Mouse (Mus musculus) testis, adult 2 months (tissue): ENCODE data around the gene Tpi1. TPM values are rescaled to one million over a fixed set of nuclear protein-coding genes. Genes with fewer than 3 reads are reported as not detected.

Experiments used
- H3K27ac ChIP-seq: fragments of 200-500 bp; 2 replicates; pipeline ENCODE4 v1.5.1; 2012; ENCODE audit warnings: low read depth, low read length; ENCODE audit not compliant: control insufficient read depth, insufficient read depth
- H3K27me3 ChIP-seq: fragments of 200-500 bp; 2 replicates; pipeline ENCODE4 v1.6.1; 2012; ENCODE audit warnings: mild to moderate bottlenecking, low read length, moderate library complexity; ENCODE audit not compliant: control insufficient read depth, insufficient read depth
- H3K36me3 ChIP-seq: fragments of 200-500 bp; 2 replicates; pipeline ENCODE4 v1.6.1; 2012; ENCODE audit warnings: mild to moderate bottlenecking, low read length; ENCODE audit not compliant: control insufficient read depth, insufficient read depth
- H3K4me1 ChIP-seq: fragments of 200-500 bp; 2 replicates; pipeline ENCODE4 v1.6.1; 2012; ENCODE audit warnings: low read length; ENCODE audit not compliant: control insufficient read depth, insufficient read depth
- H3K4me3 ChIP-seq: fragments of 200-500 bp; 2 replicates; pipeline ENCODE4 v1.5.1; 2012; ENCODE audit warnings: low read depth, mild to moderate bottlenecking, low read length, moderate library complexity, mixed read lengths; ENCODE audit not compliant: control insufficient read depth
- CTCF ChIP-seq: fragments of 200-500 bp; IDR thresholded peaks from 2 replicates; pipeline ENCODE4 v1.5.1; 2012; ENCODE audit warnings: low read depth, mild to moderate bottlenecking, inconsistent platforms, low read length, moderate library complexity; ENCODE audit not compliant: control insufficient read depth, insufficient read depth, insufficient replicate concordance
- POLR2A ChIP-seq: fragments of 200-500 bp; IDR thresholded peaks from 2 replicates; pipeline ENCODE4 v1.6.1; 2012; ENCODE audit warnings: low read depth, mild to moderate bottlenecking, inconsistent platforms, low read length, moderate library complexity; ENCODE audit not compliant: control insufficient read depth
- polyA plus RNA-seq: library from polyadenylated mRNA; depleted of rRNA; stranded (reverse); fragments of >200 nt; gene quantifications from 2 replicates; pipeline ENCODE4 v1.2.3, GENCODE M21; 2012

Tpi1 gene
- polyA plus RNA-seq, 1 experiment, result 473 TPM

- TF ChIP-seq POLR2A (no peak), CTCF (no peak)
- Histone ChIP-seq H3K36me3 (no peaks in the 10 kb centered on the region), H3K4me3 (no peak overlapping the region), H3K4me1 (peaks cover 20% of the 10 kb centered on the region), H3K27me3 (no peaks in the 10 kb centered on the region), H3K27ac (no peak overlapping the region)
These were observed 31.7 kb downstream of the Tpi1 start for GRCm38 (mm10) chr6:124782436-124782835.

GRCm38 (mm10) chr6:124780917-124781316 is 33.2 kb downstream of the Tpi1 start:
- Histone ChIP-seq H3K36me3 (no peaks in the 10 kb centered on the region; the same call in 1 of the 2 replicates), H3K27me3 (no peaks in the 10 kb centered on the region), H3K4me1 (peaks cover 20% of the 10 kb centered on the region), H3K4me3 (no peak overlapping the region; the same call in 1 of the 2 replicates), H3K27ac (no peak overlapping the region)
- no peak for TF ChIP-seq POLR2A
- TF ChIP-seq CTCF, result no peak

- H3K27me3 ChIP-seq, result no peaks in the 10 kb centered on the region
- H3K4me1 ChIP-seq, result peaks cover 20% of the 10 kb centered on the region
- peak overlapping the region; percentile 87 for H3K27ac ChIP-seq
- no peak for TF ChIP-seq POLR2A
- TF ChIP-seq CTCF, result no peak
- H3K36me3 ChIP-seq, result no peaks in the 10 kb centered on the region; the same call in 1 of the 2 replicates
- H3K4me3 ChIP-seq, result peak overlapping the region; percentile 89
These were observed 34.1 kb downstream of the Tpi1 start for GRCm38 (mm10) chr6:124779984-124780416.

- H3K36me3 ChIP-seq, result no peaks in the 10 kb centered on the region; the same call in 1 of the 2 replicates
- H3K4me3 ChIP-seq, result peak within 1 kb of the TSS; percentile 89
- peak; percentile 11; the same call in 1 of the 2 replicates for TF ChIP-seq POLR2A
- TF ChIP-seq CTCF, result no peak
- H3K27me3 ChIP-seq, result no peaks in the 10 kb centered on the region
- H3K4me1 ChIP-seq, result peaks cover 20% of the 10 kb centered on the region
- H3K27ac ChIP-seq, result peak within 1 kb of the TSS; percentile 87
These were observed 34.7 kb downstream of the Tpi1 start, which contains the start of gene Lrrc23 for GRCm38 (mm10) chr6:124779222-124779983. Gene Lrrc23, minus strand, starts transcription at chr6:124779727.

GRCm38 (mm10) chr6:124770511-124770910 is 43.6 kb downstream of the Tpi1 start:
- TF ChIP-seq POLR2A, result no peak
- TF ChIP-seq CTCF, result no peak
- H3K4me3 ChIP-seq, result no peak overlapping the region
- no peaks in the 10 kb centered on the region for H3K27me3 ChIP-seq
- H3K36me3 ChIP-seq, result no peaks in the 10 kb centered on the region; the same call in none of the 2 replicates
- H3K27ac ChIP-seq, result no peak overlapping the region
- peaks cover 19% of the 10 kb centered on the region for H3K4me1 ChIP-seq

- Histone ChIP-seq H3K27me3 (no peaks in the 10 kb centered on the region), H3K36me3 (no peaks in the 10 kb centered on the region; the same call in none of the 2 replicates), H3K4me1 (peaks cover 19% of the 10 kb centered on the region), H3K4me3 (no peak overlapping the region), H3K27ac (no peak overlapping the region)
- TF ChIP-seq POLR2A, result no peak
- TF ChIP-seq CTCF, result no peak
These were observed 44.1 kb downstream of the Tpi1 start for GRCm38 (mm10) chr6:124770013-124770412.

GRCm38 (mm10) chr6:124769101-124769765 is 44.9 kb downstream of the Tpi1 start, which contains the start of gene Eno2:
Gene Eno2, minus strand, starts transcription at chr6:124769673.
- Histone ChIP-seq H3K27me3 (no peaks in the 10 kb centered on the region), H3K4me3 (peak within 1 kb of the TSS; percentile 10), H3K4me1 (peaks cover 19% of the 10 kb centered on the region), H3K36me3 (no peaks in the 10 kb centered on the region; the same call in none of the 2 replicates), H3K27ac (no peak within 1 kb of the TSS)
- no peak for TF ChIP-seq POLR2A
- no peak for TF ChIP-seq CTCF
